Mouse (Mus musculus) ES-E14 (cell line): ENCODE results near the gene Slc25a45. TPM values are rescaled to one million over a fixed set of nuclear protein-coding genes. Genes with fewer than 3 reads are reported as not detected.
A peak's percentile ranks its signal among the peaks of the same experiment; 100 is the strongest.
"Not testable (repeated sequence)": the region's sequence is repeated elsewhere in the genome, so short reads cannot be mapped to it uniquely, and the experiment has no call there.

Experiments
- DNase-seq: peaks from one replicate; pipeline ENCODE4 v3.0.0-alpha.2; 2013; ENCODE audit warnings: low read depth, low spot score
- H3K27ac ChIP-seq: 2 replicates; pipeline ENCODE4 v1.5.1; 2012; ENCODE audit warnings: low read depth, mild to moderate bottlenecking, low read length, moderate library complexity, mixed read lengths; ENCODE audit not compliant: poor library complexity, insufficient read depth, severe bottlenecking
- H3K36me3 ChIP-seq: 2 replicates; pipeline ENCODE4 v1.6.1; 2012; ENCODE audit warnings: mild to moderate bottlenecking, low read length, moderate library complexity, mixed read lengths; ENCODE audit not compliant: control insufficient read depth, poor library complexity, insufficient read depth, severe bottlenecking
- H3K4me1 ChIP-seq, 2 experiments: fragments of 150-350 bp in 1 of 2; sonication (generic) in 1 of 2; 2 replicates each; pipeline ENCODE4 v1.6.1; 2012; ENCODE audit warnings: low read length in 2 of 2, mild to moderate bottlenecking in 1 of 2, mixed read lengths in 1 of 2; ENCODE audit not compliant: control insufficient read depth in 2 of 2, insufficient read depth in 2 of 2, poor library complexity in 1 of 2
- H3K4me3 ChIP-seq, 2 experiments: fragments of 150-350 bp in 1 of 2; sonication (generic) in 1 of 2; 2 replicates each; pipeline ENCODE4 v1.5.1; 2012; ENCODE audit warnings: low read length in 2 of 2, low read depth in 1 of 2, mild to moderate bottlenecking in 1 of 2, mixed read lengths in 1 of 2; ENCODE audit not compliant: insufficient read depth in 1 of 2, poor library complexity in 1 of 2, severe bottlenecking in 1 of 2
- H3K9ac ChIP-seq: 2 replicates; pipeline ENCODE4 v1.6.1; 2012; ENCODE audit warnings: low read depth, mild to moderate bottlenecking, low read length, mixed read lengths; ENCODE audit not compliant: poor library complexity, insufficient read depth, severe bottlenecking
- H3K9me3 ChIP-seq: fragments of 150-350 bp; sonication (generic); 2 replicates; pipeline ENCODE4 v1.6.1; 2012; ENCODE audit warnings: low read depth, mild to moderate bottlenecking, low read length; ENCODE audit not compliant: control insufficient read depth, insufficient read depth
- CHD2 ChIP-seq: IDR thresholded peaks from 2 replicates; pipeline ENCODE4 v1.6.1; 2014; ENCODE audit warnings: mild to moderate bottlenecking, low read depth, low read length, inconsistent platforms
- HCFC1 ChIP-seq: IDR thresholded peaks from 2 replicates; pipeline ENCODE4 v1.6.1; 2012; ENCODE audit warnings: low read length, inconsistent platforms, borderline replicate concordance; ENCODE audit not compliant: insufficient read depth
- MAFK ChIP-seq: IDR thresholded peaks from 2 replicates; pipeline ENCODE4 v1.6.1; 2014; ENCODE audit warnings: mild to moderate bottlenecking, low read depth, low read length, inconsistent platforms; ENCODE audit not compliant: insufficient read depth
- ZC3H11A ChIP-seq: IDR thresholded peaks from 2 replicates; pipeline ENCODE4 v1.6.1; 2012; ENCODE audit warnings: low read depth, mild to moderate bottlenecking, inconsistent platforms, low read length, borderline replicate concordance
- ZNF384 ChIP-seq: IDR thresholded peaks from 2 replicates; pipeline ENCODE4 v1.6.1; 2012; ENCODE audit warnings: low read depth, low read length, inconsistent platforms
- in situ Hi-C, 2 experiments: fragments of 600-800 bp; cut with MboI; formaldehyde crosslinking; loops; one replicate each; pipeline ENCODE4 v1.15.1; 2025; ENCODE audit warnings: low sequenced_read_pairs in 2 of 2, inconsistent platforms in 1 of 2; ENCODE audit not compliant: unreplicated experiment in 2 of 2
- total RNA-seq: library from RNA; depleted of rRNA; stranded (reverse); fragments of 300-350 nt; gene quantifications from 2 replicates; pipeline ENCODE4 v1.2.3, GENCODE M21; 2012

Gene Slc25a45
- total RNA-seq, 1 experiment = 1.2 TPM

GRCm38 (mm10) chr19:5878362-5878722 is 734 bp downstream of the Slc25a45 start:
- H3K4me3 ChIP-seq = no peak overlapping the region
- H3K4me1 ChIP-seq = peaks cover 2 to 5% of the 10 kb centered on the region in 2 experiments; a peak in 2 of 4 replicates
- H3K9me3 ChIP-seq = no peaks in the 10 kb centered on the region
- TF ChIP-seq ZNF384 (no peak), HCFC1 (no peak), CHD2 (no peak), MAFK (no peak)
- in situ Hi-C loops = loop anchor here in 1 of 2 experiments (5.0 kb wide), 1 partner anchor 91 kb away; no protein-coding TSS in a partner anchor
- 0 out of 2 replicates have a peak overlapping the region, but pooled peaks have one; percentile 12 for H3K9ac ChIP-seq
- H3K36me3 ChIP-seq = no peaks in the 10 kb centered on the region
- no peak overlapping the region; the same call in 1 of the 2 replicates for H3K27ac ChIP-seq
- DNase-seq = no peak

DNA sequence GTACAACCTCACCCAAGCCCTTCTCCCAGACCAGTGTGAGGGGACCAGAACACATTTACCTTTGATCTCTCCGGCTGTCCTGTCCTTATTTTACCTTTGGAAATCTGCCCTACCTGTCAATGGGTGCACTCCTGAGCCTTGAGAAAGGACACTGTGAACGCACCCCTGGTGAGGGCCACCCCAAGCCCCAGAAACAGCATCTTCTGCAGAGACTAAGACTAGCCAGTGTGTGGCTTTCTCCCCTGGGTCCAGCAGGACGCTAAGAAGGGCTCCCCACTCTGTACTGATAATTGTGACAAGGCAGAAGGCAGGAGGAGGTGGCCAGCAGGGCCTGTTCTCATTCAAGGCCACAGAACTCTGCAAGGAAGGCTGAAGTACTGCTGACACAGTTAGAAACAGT is 1.3 kb downstream of the Slc25a45 start:
- no peak overlapping the region for H3K9ac ChIP-seq
- TF ChIP-seq MAFK = no peak
- no peak for TF ChIP-seq ZC3H11A
- no peak for TF ChIP-seq ZNF384
- TF ChIP-seq HCFC1 = no peak
- in situ Hi-C loops = loop anchor here in 1 of 2 experiments (5.0 kb wide), 1 partner anchor 92 kb away; no protein-coding TSS in a partner anchor
- H3K4me1 ChIP-seq = peaks cover 2 to 5% of the 10 kb centered on the region in 2 experiments; a peak in 2 of 4 replicates
- DNase-seq = no peak
- no peak overlapping the region for H3K27ac ChIP-seq
- H3K9me3 ChIP-seq = no peaks in the 10 kb centered on the region
- H3K4me3 ChIP-seq = no peak overlapping the region
- H3K36me3 ChIP-seq = no peaks in the 10 kb centered on the region

DNA sequence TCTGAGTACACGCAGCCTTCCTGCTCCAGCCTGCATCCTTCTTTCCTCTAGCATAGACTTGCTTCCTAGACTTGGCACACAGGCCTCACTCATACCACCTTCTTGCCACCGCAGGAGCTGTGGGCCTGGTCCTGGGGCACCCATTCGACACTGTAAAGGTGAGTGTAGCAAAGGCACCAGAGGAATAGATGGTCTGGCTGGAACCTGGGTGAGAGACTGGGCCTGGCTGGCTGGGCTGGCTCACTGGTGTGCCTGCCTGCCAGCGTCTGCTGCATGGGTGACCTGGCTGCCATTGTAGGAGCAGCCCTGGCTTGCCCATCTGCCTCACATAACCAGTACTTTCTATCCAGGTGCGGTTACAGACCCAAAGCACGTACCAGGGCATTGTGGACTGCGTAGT is 2.1 kb downstream of the Slc25a45 start:
- in situ Hi-C loops = loop anchor here in 1 of 2 experiments (5.0 kb wide), 1 partner anchor 92 kb away; no protein-coding TSS in a partner anchor
- Histone ChIP-seq H3K9me3 (no peaks in the 10 kb centered on the region), H3K27ac (no peak overlapping the region), H3K4me3 (no peak overlapping the region), H3K9ac (no peak overlapping the region), H3K36me3 (no peaks in the 10 kb centered on the region), H3K4me1 (peaks cover 2 to 10% of the 10 kb centered on the region in 2 experiments; a peak in 2 of 4 replicates)
- no peak for DNase-seq
- TF ChIP-seq HCFC1 (no peak), CHD2 (no peak), ZC3H11A (no peak), MAFK (no peak), ZNF384 (no peak)

DNA sequence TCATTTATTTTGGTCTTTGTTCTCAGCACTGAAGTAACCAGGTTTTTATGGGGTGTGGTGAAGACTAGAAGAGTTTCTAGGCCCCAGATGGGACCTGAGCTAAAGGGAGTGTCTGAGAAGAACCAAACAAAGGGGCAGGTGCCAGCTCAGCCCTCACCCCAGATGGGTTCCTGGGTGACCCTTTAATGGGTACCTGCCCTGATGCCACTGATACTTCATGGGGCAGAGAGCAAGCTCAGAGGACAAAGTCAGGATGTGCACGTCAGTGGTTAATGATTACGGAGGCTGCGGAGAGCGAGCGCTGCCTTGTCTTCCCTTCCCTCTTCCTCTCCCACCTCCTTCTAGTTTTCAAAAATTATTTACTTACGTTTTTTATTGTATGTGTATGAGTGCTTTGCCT is 3.5 kb downstream of the Slc25a45 start:
- no peak overlapping the region for H3K9ac ChIP-seq
- no peak overlapping the region for H3K27ac ChIP-seq
- H3K4me1 ChIP-seq = peaks cover 2 to 11% of the 10 kb centered on the region in 2 experiments; a peak in 2 of 4 replicates
- H3K4me3 ChIP-seq = no peak overlapping the region
- no peaks in the 10 kb centered on the region for H3K9me3 ChIP-seq
- no peak for DNase-seq
- in situ Hi-C loops = no loop called here
- H3K36me3 ChIP-seq = no peaks in the 10 kb centered on the region
- TF ChIP-seq CHD2 (no peak), MAFK (no peak), ZC3H11A (no peak), ZNF384 (no peak), HCFC1 (no peak)

DNA sequence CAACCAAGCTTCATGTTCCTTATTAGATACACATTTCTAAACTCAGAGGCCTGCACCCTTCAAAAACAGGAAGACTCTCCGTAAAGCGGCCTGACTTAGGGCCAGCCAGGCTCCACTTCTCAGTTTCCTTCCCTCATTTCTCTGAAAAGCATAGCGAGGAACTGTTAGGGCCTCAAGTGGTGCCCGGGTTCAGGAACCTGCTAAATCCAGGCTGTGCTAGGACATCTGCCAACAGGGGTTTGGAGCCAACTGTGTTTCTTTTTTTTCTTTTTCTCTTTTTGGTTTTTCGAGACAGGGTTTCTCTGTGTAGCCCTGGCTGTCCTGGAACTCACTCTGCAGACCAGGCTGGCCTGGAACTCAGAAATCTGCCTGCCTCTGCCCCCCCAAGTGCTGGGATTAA is 4.5 kb downstream of the Slc25a45 start:
- H3K9me3 ChIP-seq, H3K4me3 ChIP-seq, H3K27ac ChIP-seq, H3K36me3 ChIP-seq, in situ Hi-C loops, H3K9ac ChIP-seq, DNase-seq: not testable (repeated sequence)
- peaks cover 2 to 10% of the 10 kb centered on the region in 2 experiments; a peak in 2 of 4 replicates for H3K4me1 ChIP-seq
